Mouse (Mus musculus) spleen, adult 2 months (tissue): Measurements from ENCODE around the gene Pxdn. TPM values are rescaled to one million over a fixed set of nuclear protein-coding genes. Genes with fewer than 3 reads are reported as not detected.

Source experiments
- DNase-seq, 2 experiments: peaks; one replicate each; pipeline versions ENCODE4 v3.0.0 to v3.0.0-alpha.2; 2012 to 2021; ENCODE audit warnings: low spot score in 2 of 2, low read depth in 1 of 2
- H3K27ac ChIP-seq: fragments of 200-500 bp; 2 replicates; pipeline ENCODE4 v1.5.1; 2012; ENCODE audit warnings: low read length, inconsistent platforms; ENCODE audit not compliant: insufficient read depth
- H3K27me3 ChIP-seq: fragments of 200-500 bp; 2 replicates; pipeline ENCODE4 v1.6.1; 2012; ENCODE audit warnings: mild to moderate bottlenecking, moderate library complexity, low read length, inconsistent platforms; ENCODE audit not compliant: control insufficient read depth, insufficient read depth
- H3K36me3 ChIP-seq: fragments of 200-500 bp; 2 replicates; pipeline ENCODE4 v1.6.1; 2012; ENCODE audit warnings: mild to moderate bottlenecking, low read length, inconsistent platforms; ENCODE audit not compliant: control insufficient read depth, insufficient read depth
- H3K4me1 ChIP-seq: fragments of 200-500 bp; 2 replicates; pipeline ENCODE4 v1.6.1; 2011; ENCODE audit warnings: inconsistent platforms; ENCODE audit not compliant: control insufficient read depth, insufficient read depth, insufficient read length
- H3K4me3 ChIP-seq: fragments of 200-500 bp; 2 replicates; pipeline ENCODE4 v1.5.1; 2011; ENCODE audit warnings: mild to moderate bottlenecking, inconsistent platforms; ENCODE audit not compliant: insufficient read depth, insufficient read length; ENCODE audit errors: extremely low read depth
- CTCF ChIP-seq: fragments of 200-500 bp; IDR thresholded peaks from 2 replicates; pipeline ENCODE4 v1.5.1; 2011; ENCODE audit warnings: mild to moderate bottlenecking, inconsistent platforms; ENCODE audit not compliant: insufficient read depth, insufficient read length, insufficient replicate concordance; ENCODE audit errors: extremely low read depth
- POLR2A ChIP-seq: fragments of 200-500 bp; IDR thresholded peaks from 2 replicates; pipeline ENCODE4 v1.6.1; 2011; ENCODE audit warnings: low read depth, low read length, inconsistent platforms
- WGBS: fragments of 180-500 bp; shearing (Covaris S2); methylation state at CpG from one replicate; pipeline ENCODE4 v1.1.7; 2018; 5-methylcytosine and 5-hydroxymethylcytosine counted together
- polyA plus RNA-seq: library from polyadenylated mRNA; depleted of rRNA; stranded (reverse); fragments of >200 nt; gene quantifications from 2 replicates; pipeline ENCODE4 v1.2.3, GENCODE M21; 2012; rRNA removed

The Pxdn gene
- 3.5 and 5.5 TPM in 2 replicates for polyA plus RNA-seq

- H3K27me3 ChIP-seq, result no peaks in the 10 kb centered on the region
- no peak for DNase-seq
- no peaks in the 10 kb centered on the region; the same call in 1 of the 2 replicates for H3K4me1 ChIP-seq
- H3K27ac ChIP-seq, result no peak within 1 kb of the TSS
- H3K36me3 ChIP-seq, result no peaks in the 10 kb centered on the region
- peak within 1 kb of the TSS; percentile 34; the same call in 1 of the 2 replicates for H3K4me3 ChIP-seq
- no peak for TF ChIP-seq POLR2A
- TF ChIP-seq CTCF, result no peak
- 44% methylated on average over 8 of the region's 8 CpGs for WGBS
Observed at GRCm38 (mm10) chr12:29937308-29937707, at the start of gene Pxdn. Pxdn (plus strand) TSS chr12:29937608.

GRCm38 (mm10) chr12:29894669-29895068, 42.7 kb upstream of the Pxdn start:
- Histone ChIP-seq H3K27me3 (no peaks in the 10 kb centered on the region), H3K36me3 (no peaks in the 10 kb centered on the region), H3K27ac (no peak overlapping the region), H3K4me3 (no peak overlapping the region), H3K4me1 (no peaks in the 10 kb centered on the region)
- TF ChIP-seq CTCF, result no peak
- no peak for TF ChIP-seq POLR2A
- WGBS, result 26% methylated on average over 3 of the region's 3 CpGs
- no peak for DNase-seq

DNA sequence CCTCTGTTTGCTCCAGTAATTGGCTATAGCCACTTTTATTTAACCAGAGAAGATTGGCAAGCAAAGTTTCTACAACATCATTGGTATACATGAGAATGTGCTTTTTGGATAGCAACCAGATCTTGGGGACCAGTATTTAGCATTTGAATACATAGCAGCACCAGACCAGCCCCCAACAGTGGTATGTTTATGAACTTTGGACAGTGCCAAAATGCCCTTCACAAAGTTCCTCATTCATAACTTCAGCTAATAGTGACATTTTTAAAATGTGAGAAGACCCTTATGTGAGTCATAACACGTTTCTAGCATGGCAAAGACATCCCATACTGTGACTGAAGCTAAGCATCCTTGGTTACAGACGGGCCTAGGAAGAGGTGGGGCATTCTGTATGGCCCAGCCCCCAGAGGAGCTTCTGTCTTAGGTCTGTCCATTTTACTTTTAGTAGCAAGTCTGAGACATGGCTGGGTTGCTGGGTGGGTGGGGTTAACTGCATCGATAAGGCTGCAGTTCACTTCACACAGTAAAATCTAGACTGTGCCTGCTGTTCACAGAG, 39.8 kb upstream of the Pxdn start:
- no peak overlapping the region for H3K4me3 ChIP-seq
- TF ChIP-seq POLR2A (no peak), CTCF (no peak)
- no peaks in the 10 kb centered on the region for H3K27me3 ChIP-seq
- no peaks in the 10 kb centered on the region for H3K4me1 ChIP-seq
- H3K36me3 ChIP-seq, result no peaks in the 10 kb centered on the region
- 74% methylated on average over 3 of the region's 3 CpGs for WGBS
- no peak overlapping the region for H3K27ac ChIP-seq
- DNase-seq, result no peak

- no peak for DNase-seq
- Histone ChIP-seq H3K27ac (no peak overlapping the region), H3K4me1 (no peaks in the 10 kb centered on the region), H3K36me3 (no peaks in the 10 kb centered on the region), H3K4me3 (no peak overlapping the region), H3K27me3 (no peaks in the 10 kb centered on the region)
- TF ChIP-seq CTCF, result no peak
- TF ChIP-seq POLR2A, result no peak
- 65% methylated on average over 4 of the region's 4 CpGs for WGBS
Observed at GRCm38 (mm10) chr12:29904101-29904874, 33.1 kb upstream of the Pxdn start.

- H3K27me3 ChIP-seq, result no peaks in the 10 kb centered on the region
- H3K27ac ChIP-seq, result no peak overlapping the region
- no peak overlapping the region for H3K4me3 ChIP-seq
- DNase-seq, result no peak
- 59% methylated on average over 2 of the region's 2 CpGs for WGBS
- no peaks in the 10 kb centered on the region for H3K36me3 ChIP-seq
- TF ChIP-seq CTCF (no peak), POLR2A (no peak)
- no peaks in the 10 kb centered on the region for H3K4me1 ChIP-seq
Observed at GRCm38 (mm10) chr12:29907056-29907455, 30.4 kb upstream of the Pxdn start.

- no peak for DNase-seq
- no peak overlapping the region for H3K27ac ChIP-seq
- no peaks in the 10 kb centered on the region for H3K4me1 ChIP-seq
- no peaks in the 10 kb centered on the region for H3K27me3 ChIP-seq
- no peaks in the 10 kb centered on the region for H3K36me3 ChIP-seq
- TF ChIP-seq POLR2A (no peak), CTCF (no peak)
- H3K4me3 ChIP-seq, result no peak overlapping the region
- WGBS, result 77% methylated on average over 3 of the region's 3 CpGs
Observed at GRCm38 (mm10) chr12:29916139-29916538, 21.3 kb upstream of the Pxdn start.

- no peak for DNase-seq
- H3K27ac ChIP-seq, result no peak overlapping the region
- H3K27me3 ChIP-seq, result no peaks in the 10 kb centered on the region
- no peak overlapping the region for H3K4me3 ChIP-seq
- no peaks in the 10 kb centered on the region for H3K36me3 ChIP-seq
- 88% methylated on average over 6 of the region's 6 CpGs for WGBS
- TF ChIP-seq POLR2A (no peak), CTCF (no peak)
- H3K4me1 ChIP-seq, result no peaks in the 10 kb centered on the region
Observed at GRCm38 (mm10) chr12:29916807-29917206, 20.6 kb upstream of the Pxdn start.
